Mouse (Mus musculus) neural tube, embryonic 14.5 days (tissue): ENCODE results near the gene Slc43a1. TPM values are rescaled to one million over a fixed set of nuclear protein-coding genes. Genes with fewer than 3 reads are reported as not detected.

ENCODE experiments used
- ATAC-seq: fragments of 200-750 bp; cut with Nextera tagmentation; 2 replicates; pipeline ENCODE4 v1.8.0; 2017; ENCODE audit warnings: low read depth, mild to moderate bottlenecking, moderate TSS enrichment, moderate library complexity
- H3K27ac ChIP-seq: fragments of 300-500 bp; sonication (generic); 2 replicates; pipeline ENCODE4 v1.5.1; 2014; ENCODE audit warnings: low read depth, mild to moderate bottlenecking, control low read depth, low read length, moderate library complexity, mixed read lengths
- H3K27me3 ChIP-seq: fragments of 300-500 bp; sonication (generic); 2 replicates; pipeline ENCODE4 v1.6.1; 2014; ENCODE audit warnings: low read length; ENCODE audit not compliant: control insufficient read depth, insufficient read depth
- H3K36me3 ChIP-seq: fragments of 300-500 bp; sonication (generic); 2 replicates; pipeline ENCODE4 v1.6.1; 2014; ENCODE audit warnings: low read length, mixed read lengths; ENCODE audit not compliant: control insufficient read depth, insufficient read depth
- H3K4me1 ChIP-seq: fragments of 300-500 bp; sonication (generic); 2 replicates; pipeline ENCODE4 v1.6.1; 2014; ENCODE audit warnings: low read length; ENCODE audit not compliant: control insufficient read depth, insufficient read depth
- H3K4me2 ChIP-seq: fragments of 300-500 bp; sonication (generic); 2 replicates; pipeline ENCODE4 v1.6.1; 2014; ENCODE audit warnings: mild to moderate bottlenecking, low read depth, low read length, control low read depth
- H3K4me3 ChIP-seq: fragments of 300-500 bp; sonication (generic); 2 replicates; pipeline ENCODE4 v1.5.1; 2014; ENCODE audit warnings: low read depth, low read length, control low read depth, mixed read lengths
- H3K9ac ChIP-seq: fragments of 300-500 bp; sonication (generic); replicated peaks from 2 replicates; pipeline ENCODE4 v1.6.1; 2014; ENCODE audit warnings: low read depth, mild to moderate bottlenecking, control low read depth, low read length, mixed read lengths
- H3K9me3 ChIP-seq: fragments of 300-500 bp; sonication (generic); 2 replicates; pipeline ENCODE4 v1.6.1; 2016; ENCODE audit warnings: low read length; ENCODE audit not compliant: control insufficient read depth
- WGBS: fragments of 180-500 bp; shearing (Covaris S2); extraction: QIAGEN DNeasy Blood & Tissue Kit; methylation state at CpG from one replicate; pipeline ENCODE4 v1.1.7; 2014; 5-methylcytosine and 5-hydroxymethylcytosine counted together
- polyA plus RNA-seq: library from polyadenylated mRNA; unstranded; fragments of >200 nt; fragmentation: Nextera tagmentation; extraction: Ambion mirVana; gene quantifications from 2 replicates; pipeline ENCODE4 v1.2.1, GENCODE M21; 2014

The Slc43a1 gene
- polyA plus RNA-seq, 1 experiment from 2014 or later, result 0.63 TPM

DNA sequence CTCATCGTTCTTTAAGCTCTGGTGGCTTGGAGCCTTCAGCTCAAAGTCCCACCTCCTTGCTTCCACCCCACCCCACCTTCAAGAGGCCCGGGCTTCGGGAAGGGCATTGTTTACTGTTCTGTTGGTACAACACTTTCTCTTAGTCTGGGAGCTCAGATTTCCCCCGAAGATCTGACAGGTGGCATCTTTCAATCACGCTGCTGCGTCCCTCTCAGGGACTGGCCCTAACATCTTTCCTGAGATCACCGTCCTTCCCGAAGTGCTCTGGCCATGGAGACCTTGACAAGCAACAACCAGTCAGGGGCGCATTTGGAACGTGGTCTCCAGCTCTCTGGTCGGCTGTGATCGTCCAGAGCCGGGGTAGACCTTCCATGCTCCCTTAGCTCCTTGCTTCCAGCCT is 16.1 kb upstream of the Slc43a1 start, which contains the start of gene Smtnl1:
TSS of gene Smtnl1 (minus strand) at position 101 of the 400 bp plus-strand sequence.
- Histone ChIP-seq H3K4me1 (peaks cover 3% of the 10 kb centered on the region; the same call in 1 of the 2 replicates), H3K9me3 (no peaks in the 10 kb centered on the region), H3K4me3 (no peak within 1 kb of the TSS), H3K4me2 (no peak within 1 kb of the TSS), H3K27ac (no peak within 1 kb of the TSS), H3K9ac (no peak within 1 kb of the TSS), H3K27me3 (no peaks in the 10 kb centered on the region), H3K36me3 (no peaks in the 10 kb centered on the region)
- ATAC-seq, result no peak
- WGBS, result 71% methylated on average over 13 of the region's 13 CpGs

DNA sequence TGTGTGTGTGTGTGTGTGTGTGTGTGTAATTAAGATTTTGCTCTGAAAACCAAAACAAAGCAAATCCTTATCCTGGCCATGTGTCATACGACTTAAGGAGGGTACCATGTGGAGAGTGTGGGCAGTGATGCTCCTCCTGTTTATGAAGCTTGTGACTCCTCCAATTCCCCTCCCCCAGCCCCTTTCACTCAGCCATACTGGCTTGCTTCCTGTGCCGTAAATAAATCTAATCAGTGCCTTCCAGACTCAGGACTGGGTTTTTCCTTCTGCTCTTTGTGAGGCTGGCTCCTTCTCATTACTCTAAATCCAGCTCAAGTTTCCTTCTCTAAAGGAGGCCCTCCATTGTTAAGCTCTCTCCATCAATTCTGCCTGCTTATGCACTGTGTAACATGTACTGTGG is 15.4 kb upstream of the Slc43a1 start:
- Histone ChIP-seq H3K36me3 (no peaks in the 10 kb centered on the region), H3K4me3 (no peak overlapping the region), H3K27me3 (no peaks in the 10 kb centered on the region), H3K27ac (no peak overlapping the region), H3K9ac (no peak overlapping the region), H3K4me2 (no peak overlapping the region), H3K9me3 (no peaks in the 10 kb centered on the region), H3K4me1 (peaks cover 10% of the 10 kb centered on the region; the same call in 1 of the 2 replicates)
- no peak for ATAC-seq
- 50% methylated on average over 2 of the region's 2 CpGs for WGBS

GRCm38 (mm10) chr2:84826488-84827282 is 12.0 kb upstream of the Slc43a1 start, which contains the start of gene Timm10:
Gene Timm10 (plus strand): TSS chr2:84826997.
- Histone ChIP-seq H3K4me1 (peaks cover 10% of the 10 kb centered on the region; the same call in 1 of the 2 replicates), H3K36me3 (no peaks in the 10 kb centered on the region), H3K27me3 (no peaks in the 10 kb centered on the region), H3K9me3 (no peaks in the 10 kb centered on the region), H3K4me2 (peak within 1 kb of the TSS; percentile 77), H3K4me3 (peak within 1 kb of the TSS; percentile 79), H3K9ac (peak within 1 kb of the TSS; percentile 61), H3K27ac (no peak within 1 kb of the TSS; the same call in 1 of the 2 replicates)
- under 1% methylated on average over 34 of the region's 34 CpGs for WGBS
- ATAC-seq, result peak; percentile 94

DNA sequence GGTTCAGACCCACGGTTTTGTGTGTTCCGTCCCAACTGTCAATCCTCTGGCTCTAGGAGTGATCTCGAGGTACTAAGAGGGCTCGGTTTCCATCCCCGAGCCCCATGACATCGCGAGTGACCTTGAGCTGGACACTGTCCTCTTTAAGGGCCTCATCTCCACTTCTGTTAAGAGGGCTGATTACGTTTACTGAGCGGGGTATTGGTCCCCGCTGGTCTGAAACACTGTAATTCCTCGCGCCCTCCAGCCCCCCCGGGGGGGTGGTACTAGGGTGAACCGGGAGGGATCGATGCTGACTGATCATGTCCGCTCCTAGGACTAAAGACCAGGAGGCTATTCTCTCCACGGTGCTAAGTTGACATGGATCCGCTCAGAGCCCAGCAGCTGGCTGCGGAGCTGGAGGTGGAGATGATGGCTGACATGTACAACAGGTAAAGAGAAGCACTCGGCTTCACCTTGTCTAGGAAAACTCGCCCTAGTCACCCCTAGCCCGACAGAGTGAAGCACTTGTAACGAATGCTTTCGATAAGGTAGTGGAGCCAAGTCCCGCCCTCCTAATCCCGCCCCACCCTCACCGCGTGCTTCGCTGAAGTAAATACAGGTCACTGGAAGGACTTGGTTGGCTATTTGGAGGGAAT is 11.2 kb upstream of the Slc43a1 start:
- H3K27me3 ChIP-seq, result no peaks in the 10 kb centered on the region
- no peaks in the 10 kb centered on the region for H3K9me3 ChIP-seq
- peak overlapping the region; percentile 79 for H3K4me3 ChIP-seq
- H3K4me2 ChIP-seq, result peak overlapping the region; percentile 77
- peak; percentile 29; the same call in 1 of the 2 replicates for ATAC-seq
- WGBS, result 1% methylated on average over 29 of the region's 29 CpGs
- no peak overlapping the region for H3K27ac ChIP-seq
- H3K36me3 ChIP-seq, result no peaks in the 10 kb centered on the region
- H3K9ac ChIP-seq, result peak overlapping the region; percentile 61
- H3K4me1 ChIP-seq, result peaks cover 10% of the 10 kb centered on the region; the same call in 1 of the 2 replicates

- Histone ChIP-seq H3K4me1 (peaks cover 6% of the 10 kb centered on the region; the same call in 1 of the 2 replicates), H3K4me2 (no peak overlapping the region), H3K27ac (no peak overlapping the region), H3K9me3 (no peaks in the 10 kb centered on the region), H3K9ac (no peak overlapping the region; the same call in 1 of the 2 replicates), H3K27me3 (no peaks in the 10 kb centered on the region), H3K36me3 (no peaks in the 10 kb centered on the region), H3K4me3 (no peak overlapping the region)
- ATAC-seq, result peak; percentile 68
- WGBS, result 36% methylated on average over 10 of the region's 10 CpGs
Measured at GRCm38 (mm10) chr2:84831666-84832391, 6.8 kb upstream of the Slc43a1 start.

DNA sequence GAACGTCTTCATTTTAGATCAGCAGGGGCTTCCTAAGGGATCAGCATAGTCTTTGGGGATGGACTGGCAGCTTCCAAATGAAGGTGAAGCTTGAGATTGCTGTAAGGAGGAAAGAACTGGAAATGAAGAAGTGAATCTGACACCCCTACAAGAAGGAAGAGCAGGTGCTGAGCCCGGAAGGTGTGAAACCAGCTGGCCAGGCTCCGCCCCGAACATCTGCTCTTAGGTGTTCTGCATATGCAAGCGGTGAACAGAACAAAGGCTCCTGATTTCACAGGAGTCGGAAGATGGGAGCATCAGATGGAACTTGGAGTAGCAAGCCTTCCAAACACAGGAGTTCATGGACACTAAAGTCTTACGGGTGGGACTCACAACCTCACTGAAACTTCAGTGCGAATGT is 1.5 kb upstream of the Slc43a1 start:
- no peak for ATAC-seq
- WGBS, result 67% methylated on average over 8 of the region's 8 CpGs
- H3K9me3 ChIP-seq, result no peaks in the 10 kb centered on the region
- no peaks in the 10 kb centered on the region for H3K36me3 ChIP-seq
- peaks cover 15% of the 10 kb centered on the region for H3K4me1 ChIP-seq
- no peak overlapping the region for H3K9ac ChIP-seq
- H3K27me3 ChIP-seq, result peaks cover 27% of the 10 kb centered on the region; the same call in 1 of the 2 replicates
- no peak overlapping the region for H3K4me2 ChIP-seq
- no peak overlapping the region for H3K4me3 ChIP-seq
- no peak overlapping the region for H3K27ac ChIP-seq

- peaks cover 27% of the 10 kb centered on the region; the same call in 1 of the 2 replicates for H3K27me3 ChIP-seq
- no peak for ATAC-seq
- WGBS, result 34% methylated on average over 9 of the region's 9 CpGs
Measured at GRCm38 (mm10) chr2:84837817-84838592, 645 bp upstream of the Slc43a1 start.

More at GRCm38 (mm10) chr2:84837817-84838592, 645 bp upstream of the Slc43a1 start:
- Histone ChIP-seq H3K9me3 (no peaks in the 10 kb centered on the region), H3K4me1 (peaks cover 15% of the 10 kb centered on the region), H3K36me3 (no peaks in the 10 kb centered on the region), H3K9ac (no peak overlapping the region), H3K27ac (no peak overlapping the region), H3K4me3 (no peak overlapping the region), H3K4me2 (no peak overlapping the region)
